Mouse (Mus musculus) heart, postnatal 25 days (tissue): Measurements from ENCODE around the gene Ddc. TPM values are rescaled to one million over a fixed set of nuclear protein-coding genes. Genes with fewer than 3 reads are reported as not detected.
A peak's percentile ranks its signal among the peaks of the same experiment; 100 is the strongest.

Experiments
- DNase-seq: peaks from one replicate; pipeline ENCODE4 v3.0.0; 2022; ENCODE audit warnings: low spot score
- intact Hi-C: fragments of 180-260 bp; cut with DNase I; formaldehyde crosslinking; loops from one replicate; pipeline ENCODE4 v1.15.1; 2025
- total RNA-seq, 2 experiments: library from RNA; stranded (reverse); gene quantifications; 2 replicates each; pipeline ENCODE4 v1.2.3; 2021

The Ddc gene
- total RNA-seq, 2 experiments from 2014 or later: 2.5 TPM

DNA sequence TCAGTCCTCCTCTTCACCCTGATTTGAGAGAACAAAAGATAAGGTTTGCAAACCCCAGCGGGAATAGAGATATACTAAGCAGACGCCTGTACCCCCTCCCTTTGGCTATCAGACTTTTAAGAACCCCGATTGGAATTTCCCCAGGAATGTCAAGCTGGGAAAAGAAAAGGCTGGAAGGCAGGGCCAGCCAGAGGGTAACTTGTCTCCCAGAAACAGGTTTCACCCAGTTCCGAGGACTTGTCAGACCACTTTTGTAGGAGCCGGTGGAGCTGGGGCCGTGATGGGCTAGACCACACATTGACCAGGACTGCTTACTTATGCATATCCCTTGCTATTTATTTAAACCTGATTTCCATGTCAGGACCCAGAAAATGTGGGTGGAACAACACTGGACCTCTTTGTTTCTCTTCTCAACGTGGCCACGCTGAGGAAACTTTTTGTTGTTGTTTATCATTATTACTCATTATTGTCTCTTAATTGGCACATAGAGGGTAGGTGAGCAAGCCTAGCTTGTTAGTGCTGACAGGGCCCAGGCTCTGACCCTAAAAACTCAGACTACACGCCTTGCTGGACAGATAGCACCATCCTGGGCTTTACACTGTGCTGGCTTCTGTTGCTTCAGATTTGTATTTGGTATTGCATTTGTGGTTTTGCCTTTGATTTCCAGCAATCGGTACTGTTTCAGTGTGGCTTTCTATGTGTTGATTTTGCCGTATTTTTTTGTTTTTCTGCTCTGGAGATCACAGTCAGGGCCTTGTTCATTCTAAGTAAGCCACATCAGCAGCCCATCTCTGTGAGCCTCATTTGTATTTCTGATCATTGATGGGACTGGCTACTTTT is 68.6 kb downstream of the Ddc start:
- intact Hi-C loops: no loop called here
- no peak for DNase-seq

- intact Hi-C loops: no loop called here
- DNase-seq: no peak
Observed at GRCm38 (mm10) chr11:11828761-11829160, 69.2 kb downstream of the Ddc start.

DNA sequence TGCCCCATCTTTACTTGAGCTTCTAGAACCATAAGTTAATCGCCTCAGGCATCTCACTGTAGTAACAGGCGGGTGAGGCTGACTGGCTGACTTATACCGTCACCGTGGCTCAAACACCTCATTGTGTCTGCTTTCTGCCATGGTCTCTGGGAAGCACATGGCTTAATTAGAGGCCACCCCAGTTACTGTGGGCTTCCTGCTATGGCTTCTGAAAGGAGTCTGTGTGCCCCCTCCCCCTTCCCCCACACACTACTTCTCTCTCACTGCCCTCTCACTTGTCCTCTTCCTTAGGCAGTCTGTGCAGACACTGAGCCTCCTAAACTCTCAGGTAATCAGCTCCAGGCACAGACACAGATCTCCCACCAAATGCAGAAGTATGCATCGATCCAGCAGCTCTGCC is 69.7 kb downstream of the Ddc start:
- intact Hi-C loops: no loop called here
- no peak for DNase-seq

DNA sequence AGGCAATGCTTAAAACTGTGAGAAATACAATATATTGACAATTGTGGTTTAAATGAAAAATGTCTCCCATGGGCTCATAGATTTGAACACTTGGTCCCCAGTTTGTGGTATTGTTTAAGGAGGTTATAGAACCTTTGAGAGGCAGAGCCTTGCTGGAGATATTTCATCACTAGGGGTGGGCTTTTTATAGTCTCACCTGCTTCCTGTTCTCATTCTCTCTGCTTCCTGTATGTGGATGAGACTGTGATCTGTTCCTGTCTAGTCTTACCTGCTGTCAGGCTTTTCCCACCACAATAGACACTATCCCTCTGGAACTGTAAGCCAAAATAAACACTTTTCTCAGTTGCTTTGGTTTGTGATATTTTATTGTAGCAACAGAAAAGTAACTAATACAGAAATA is 71.5 kb downstream of the Ddc start:
- no peak for DNase-seq
- intact Hi-C loops: no loop called here

DNA sequence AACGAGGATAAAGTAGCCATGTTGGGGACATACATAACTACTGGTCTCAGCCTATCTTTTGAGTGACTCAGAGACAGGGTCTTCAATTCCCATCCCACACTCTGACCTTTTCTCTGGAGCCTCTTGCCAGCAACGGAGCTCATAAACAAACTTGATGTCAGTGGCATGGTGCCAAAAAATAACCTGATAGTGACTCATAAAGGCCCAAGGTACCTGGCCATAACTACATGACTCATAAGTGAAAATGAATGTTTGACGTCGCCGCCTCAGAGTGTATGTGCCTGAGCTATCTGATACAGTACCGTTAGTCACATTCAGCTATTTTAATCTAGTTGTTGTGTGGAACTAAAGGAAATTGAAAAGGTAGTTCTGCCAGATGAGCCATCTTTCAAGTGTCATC is 72.3 kb downstream of the Ddc start:
- DNase-seq: no peak
- intact Hi-C loops: no loop called here

GRCm38 (mm10) chr11:11824970-11825635 is 72.8 kb downstream of the Ddc start:
- intact Hi-C loops: loop anchor here (5.0 kb wide), 1 partner anchor 212 kb away; the partner anchor contains the start of gene Grb10
- no peak for DNase-seq

GRCm38 (mm10) chr11:11823980-11824911 is 73.7 kb downstream of the Ddc start:
- no peak for DNase-seq
- intact Hi-C loops: loop anchor here (5.0 kb wide), 1 partner anchor 213 kb away; the partner anchor contains the start of gene Grb10

DNA sequence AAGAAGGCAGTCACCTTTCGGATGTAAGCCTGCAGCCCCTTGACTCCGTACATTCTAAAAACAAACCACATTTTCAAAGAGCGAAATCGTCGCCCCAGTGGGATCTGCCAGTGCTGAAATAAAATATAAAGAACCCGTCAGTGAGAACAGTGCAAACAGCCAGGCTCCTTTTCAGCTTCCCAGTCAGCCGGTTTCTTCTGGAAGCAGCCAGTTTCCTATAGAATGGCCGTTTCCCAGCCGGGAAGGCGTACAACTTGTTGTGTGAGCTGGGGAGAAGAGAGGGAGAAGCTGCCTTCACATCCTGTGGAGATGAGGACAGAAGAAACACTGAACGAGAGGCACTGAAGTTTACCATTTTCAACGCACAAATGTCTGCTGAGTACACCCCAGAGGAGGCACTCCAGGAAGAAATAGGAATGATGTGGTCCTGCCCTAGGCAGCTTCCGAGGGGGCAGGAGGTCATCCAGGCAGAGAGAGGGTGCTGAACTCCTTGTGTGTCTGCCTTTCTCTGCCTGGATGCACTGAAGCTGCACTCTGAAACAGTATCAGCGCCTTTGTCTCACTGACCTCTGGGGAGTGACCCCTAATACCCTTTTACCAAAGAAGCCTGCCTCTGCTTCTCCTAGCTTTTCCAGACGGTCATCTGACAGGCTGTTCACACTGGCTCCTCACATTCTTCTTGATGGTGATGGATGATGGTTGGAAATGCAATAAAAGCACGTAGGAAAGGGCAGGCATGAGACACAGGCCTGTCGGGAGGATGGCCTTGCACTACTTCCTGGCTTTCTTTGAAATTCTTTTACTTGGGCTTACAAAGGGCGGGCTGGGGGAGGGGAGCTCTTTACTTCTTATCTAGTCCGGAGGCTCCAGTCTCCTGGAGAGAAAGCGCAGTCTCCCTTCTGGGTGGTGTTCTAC is 75.5 kb downstream of the Ddc start:
- intact Hi-C loops: loop anchor here (5.0 kb wide), 1 partner anchor 215 kb away; the partner anchor contains the start of gene Grb10

DNA sequence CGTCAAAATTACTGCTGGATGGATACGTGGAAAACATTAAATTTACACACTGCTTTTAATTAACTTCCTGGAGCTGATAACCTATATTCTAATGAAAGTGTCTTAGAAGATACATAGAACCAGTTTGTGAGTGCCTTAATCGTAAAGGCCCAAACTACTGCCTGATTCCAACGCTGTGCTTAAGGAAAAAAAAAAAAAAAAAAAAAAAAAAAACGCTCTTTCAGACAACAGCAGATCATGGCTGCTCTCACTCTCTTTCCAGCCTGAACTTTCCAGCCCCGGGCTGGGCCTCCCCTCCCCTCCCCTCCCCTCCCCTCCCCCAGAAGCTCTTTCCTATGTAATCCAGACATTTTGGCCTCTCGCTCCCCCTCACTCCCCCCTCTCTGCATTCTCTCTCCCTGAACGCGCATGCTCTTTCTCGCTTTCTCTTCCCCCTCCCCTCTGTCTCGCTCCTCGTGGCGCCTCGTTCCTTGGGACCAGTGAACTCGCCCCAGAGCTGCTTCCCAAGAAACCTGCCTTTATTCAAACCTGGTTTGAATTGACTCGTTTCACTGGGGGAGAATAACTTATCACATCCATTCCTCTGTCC is 76.5 kb downstream of the Ddc start:
- intact Hi-C loops: loop anchor here (5.0 kb wide), 1 partner anchor 216 kb away; the partner anchor contains the start of gene Grb10
- no peak for DNase-seq

More for the DNA sequence above, 75.5 kb downstream of the Ddc start:
- DNase-seq: no peak

DNA sequence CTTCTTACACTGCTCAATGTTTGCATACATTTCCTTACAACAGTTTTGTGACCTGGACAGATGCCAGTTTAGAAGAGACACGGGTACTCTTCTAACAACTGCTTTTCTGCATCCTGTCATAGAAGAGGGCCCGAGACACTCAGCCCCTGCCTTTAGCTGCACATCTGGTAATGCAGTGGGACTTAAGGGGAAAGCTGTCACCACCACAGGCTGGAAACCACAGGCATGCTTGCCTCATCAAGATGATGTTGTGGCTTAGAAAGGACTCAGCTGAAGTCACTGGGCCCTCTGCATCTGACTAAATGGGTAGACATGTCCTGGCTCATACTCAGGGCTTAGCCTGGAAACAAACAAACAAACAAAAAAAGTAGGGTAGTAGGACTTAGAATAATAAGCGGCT is 77.2 kb downstream of the Ddc start:
- DNase-seq: no peak
- intact Hi-C loops: loop anchor here (1.0 to 5.0 kb wide), 3 partner anchors 153 to 471 kb away; partner anchors contain the start of gene Grb10

GRCm38 (mm10) chr11:11820251-11820650 is 77.7 kb downstream of the Ddc start:
- intact Hi-C loops: loop anchor here (1.0 to 5.0 kb wide), 3 partner anchors 153 to 471 kb away; partner anchors contain the start of gene Grb10
- DNase-seq: peak; percentile 49

- intact Hi-C loops: loop anchor here (10.0 kb wide), 1 partner anchor 386 kb away; no protein-coding TSS in a partner anchor
- no peak for DNase-seq
Observed at GRCm38 (mm10) chr11:11819206-11819605, 78.7 kb downstream of the Ddc start.

- intact Hi-C loops: loop anchor here (10.0 kb wide), 1 partner anchor 386 kb away; no protein-coding TSS in a partner anchor
- DNase-seq: no peak
Observed at GRCm38 (mm10) chr11:11818797-11819196, 79.1 kb downstream of the Ddc start.

DNA sequence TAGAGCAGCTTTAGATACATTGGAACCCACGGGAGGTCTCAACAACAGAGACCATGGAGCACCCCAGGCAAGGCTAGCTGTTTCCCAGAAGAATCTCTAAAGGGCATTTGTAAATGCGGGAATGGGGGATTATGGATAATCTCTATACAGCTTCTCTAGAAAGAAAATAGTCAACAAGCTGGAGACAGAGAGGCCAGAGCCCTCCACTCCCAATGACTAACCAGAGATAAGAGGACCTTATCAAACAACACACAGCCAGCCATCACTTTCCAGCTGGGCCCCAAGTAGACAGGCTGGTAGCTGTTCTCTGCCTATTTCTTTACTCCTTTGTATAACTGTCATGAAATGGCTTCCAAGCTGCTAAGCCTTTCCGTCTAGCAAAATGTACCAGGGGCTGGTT is 82.2 kb downstream of the Ddc start:
- intact Hi-C loops: loop anchor here (10.0 kb wide), 1 partner anchor 389 kb away; no protein-coding TSS in a partner anchor
- DNase-seq: no peak

GRCm38 (mm10) chr11:11811906-11812480 is 86.0 kb downstream of the Ddc start:
- no peak for DNase-seq
- intact Hi-C loops: loop anchor here (5.0 to 10.0 kb wide), 3 partner anchors 393 to 745 kb away; no protein-coding TSS in a partner anchor

GRCm38 (mm10) chr11:11809404-11810175 is 88.4 kb downstream of the Ddc start:
- intact Hi-C loops: loop anchor here (5.0 to 10.0 kb wide), 3 partner anchors 395 to 748 kb away; no protein-coding TSS in a partner anchor

GRCm38 (mm10) chr11:11808820-11809403 is 89.0 kb downstream of the Ddc start, which contains the start of gene Fignl1:
Gene Fignl1, minus strand, starts transcription at chr11:11808962.
- intact Hi-C loops: no loop called here
- DNase-seq: peak; percentile 88

More at GRCm38 (mm10) chr11:11809404-11810175, 88.4 kb downstream of the Ddc start:
- DNase-seq: no peak
